Mouse (Mus musculus) lung, adult 2 months (tissue): Measurements from ENCODE around the gene Ankrd10.

Experiments
- CTCF ChIP-seq: fragments of 200-500 bp; IDR thresholded peaks from 2 replicates; pipeline ENCODE4 v1.5.1; 2011; ENCODE audit warnings: mild to moderate bottlenecking, low read length, control low read depth; ENCODE audit not compliant: insufficient read depth
- POLR2A ChIP-seq: fragments of 200-500 bp; IDR thresholded peaks from 2 replicates; pipeline ENCODE4 v1.6.1; 2011; ENCODE audit warnings: low read depth, mild to moderate bottlenecking, control low read depth, low read length, borderline replicate concordance; ENCODE audit errors: extremely low read depth

DNA sequence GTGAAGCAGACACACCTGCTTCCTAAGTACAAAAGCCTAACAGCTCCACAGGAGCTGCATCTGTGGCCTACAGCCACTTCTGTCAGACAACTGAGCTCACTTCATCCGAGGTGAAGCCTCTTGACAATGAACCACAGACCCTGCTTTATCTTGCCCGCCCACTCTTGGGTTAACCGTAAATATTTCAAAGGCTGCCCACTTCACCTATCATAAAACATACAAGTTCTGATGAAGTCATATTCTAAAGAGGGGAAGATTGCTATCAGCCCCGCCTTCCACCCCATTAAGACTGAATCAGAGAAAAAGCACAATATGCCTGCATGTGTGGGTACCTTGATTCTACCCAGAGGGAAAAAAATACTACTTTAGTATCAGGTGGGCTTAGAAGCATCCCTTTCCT lies 10.5 kb downstream of the Ankrd10 start:
- TF ChIP-seq CTCF (no peak), POLR2A (no peak)
